Mouse (Mus musculus): ENCODE results near the gene Aspdh.
A peak's percentile ranks its signal among the peaks of the same experiment; 100 is the strongest.

Aspdh gene

GRCm38 (mm10) chr7:44446070-44446855, 18.9 kb upstream of the Aspdh start:
- no peak for DNase-seq (ENCODE audit: low spot score)

- DNase-seq (ENCODE audit: low spot score) = no peak
These were observed 11.9 kb upstream of the Aspdh start for GRCm38 (mm10) chr7:44453256-44453655.

GRCm38 (mm10) chr7:44456302-44456701, 8.9 kb upstream of the Aspdh start:
- no peak for DNase-seq (ENCODE audit: low spot score)

GRCm38 (mm10) chr7:44460067-44460466, 5.1 kb upstream of the Aspdh start:
- DNase-seq (ENCODE audit: low spot score) = no peak

- no peak for DNase-seq (ENCODE audit: low spot score)
These were observed 4.3 kb upstream of the Aspdh start for GRCm38 (mm10) chr7:44460767-44461502.

- no peak for DNase-seq (ENCODE audit: low spot score)
These were observed 3.5 kb upstream of the Aspdh start for GRCm38 (mm10) chr7:44461503-44462217.

- DNase-seq (ENCODE audit: low spot score) = no peak
These were observed 2.8 kb upstream of the Aspdh start for GRCm38 (mm10) chr7:44462218-44463055.

GRCm38 (mm10) chr7:44463056-44463425, 2.1 kb upstream of the Aspdh start:
- no peak for DNase-seq (ENCODE audit: low spot score)

GRCm38 (mm10) chr7:44463556-44464225, 1.5 kb upstream of the Aspdh start:
- no peak for DNase-seq (ENCODE audit: low spot score)

- DNase-seq (ENCODE audit: low spot score) = peak; percentile 71
These were observed 680 bp upstream of the Aspdh start for GRCm38 (mm10) chr7:44464511-44464910.

GRCm38 (mm10) chr7:44466006-44466887, 1.1 kb downstream of the Aspdh start:
- no peak for DNase-seq (ENCODE audit: low spot score)

- DNase-seq (ENCODE audit: low spot score) = no peak
These were observed 1.7 kb downstream of the Aspdh start for GRCm38 (mm10) chr7:44466888-44467311.

- peak; percentile 94 for DNase-seq (ENCODE audit: low spot score)
These were observed 2.7 kb downstream of the Aspdh start, which contains the start of gene Josd2 for GRCm38 (mm10) chr7:44467811-44468411. Gene Josd2 (plus strand): TSS chr7:44467980.

GRCm38 (mm10) chr7:44468644-44469285, 3.6 kb downstream of the Aspdh start:
- DNase-seq (ENCODE audit: low spot score) = no peak

GRCm38 (mm10) chr7:44469677-44470675, 4.8 kb downstream of the Aspdh start:
- no peak for DNase-seq (ENCODE audit: low spot score)

- no peak for DNase-seq (ENCODE audit: low spot score)
These were observed 5.8 kb downstream of the Aspdh start for GRCm38 (mm10) chr7:44470696-44471612.

All from layer of hippocampus, adult 9-10 months (tissue).